Mouse (Mus musculus): ENCODE results near the gene Sytl3. TPM values are rescaled to one million over a fixed set of nuclear protein-coding genes. Genes with fewer than 3 reads are reported as not detected.

Sytl3 gene
- polyA plus RNA-seq, 1 experiment from 2014 or later: 3.9 TPM

DNA sequence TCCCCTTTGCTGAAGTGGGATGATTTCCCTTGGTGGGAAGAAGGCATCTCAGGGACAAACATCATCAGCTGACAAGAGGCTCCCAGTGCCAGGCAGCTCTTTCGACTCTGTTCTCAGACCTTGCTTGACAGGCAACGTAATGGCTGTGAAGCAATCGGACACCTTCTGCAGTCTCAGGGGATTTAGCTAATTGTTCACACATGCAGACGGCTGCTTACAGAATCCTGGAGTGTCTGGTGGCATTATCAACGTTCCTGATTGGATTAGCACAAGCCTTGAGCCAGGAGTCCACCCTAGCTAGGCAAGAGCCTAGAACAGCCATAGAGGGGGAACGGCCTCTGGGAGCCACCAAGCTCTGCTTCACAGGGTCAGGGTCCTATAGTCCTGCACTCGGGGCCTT is 93.5 kb downstream of the Sytl3 start:
- no peak for ATAC-seq
- Histone ChIP-seq H3K4me1 (ENCODE audit: control insufficient read depth, insufficient read depth, low read length) (peaks cover 29% of the 10 kb centered on the region), H3K36me3 (ENCODE audit: control insufficient read depth, insufficient read depth, low read length) (peaks cover 5% of the 10 kb centered on the region), H3K4me2 (ENCODE audit: low read depth, low read length) (no peak overlapping the region), H3K27me3 (replicated peaks; ENCODE audit: control insufficient read depth, insufficient read depth, low read length) (no peaks in the 10 kb centered on the region), H3K9ac (ENCODE audit: low read depth, low read length) (no peak overlapping the region), H3K9me3 (ENCODE audit: control insufficient read depth, low read length) (no peaks in the 10 kb centered on the region), H3K4me3 (ENCODE audit: low read length) (no peak overlapping the region), H3K27ac (ENCODE audit: low read length) (no peak overlapping the region)
- WGBS: 71% methylated on average over 7 of the region's 7 CpGs

DNA sequence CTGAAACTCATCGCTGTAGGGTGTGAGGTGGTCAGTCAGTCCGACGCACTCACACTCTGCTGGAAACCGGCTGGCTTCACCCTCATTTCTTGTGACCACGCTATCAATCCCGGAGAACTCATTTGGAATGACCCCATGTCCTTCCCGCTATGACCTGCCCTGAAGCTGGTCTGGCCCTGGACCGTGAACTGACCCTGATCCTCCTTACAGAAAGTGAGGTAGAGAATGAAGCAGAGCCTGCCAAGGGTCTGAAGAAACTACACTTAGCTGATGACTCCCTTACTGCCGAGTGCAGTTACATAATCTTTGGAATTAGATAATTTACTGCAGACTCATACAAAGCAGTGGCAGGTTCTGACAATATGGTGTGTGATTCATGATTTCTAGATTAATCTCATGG is 96.3 kb downstream of the Sytl3 start:
- Histone ChIP-seq H3K9me3 (ENCODE audit: control insufficient read depth, low read length) (no peaks in the 10 kb centered on the region), H3K4me1 (ENCODE audit: control insufficient read depth, insufficient read depth, low read length) (peaks cover 40% of the 10 kb centered on the region), H3K4me3 (ENCODE audit: low read length) (no peak overlapping the region), H3K36me3 (ENCODE audit: control insufficient read depth, insufficient read depth, low read length) (peaks cover 9% of the 10 kb centered on the region), H3K27ac (ENCODE audit: low read length) (peak overlapping the region; percentile 95), H3K9ac (ENCODE audit: low read depth, low read length) (peak overlapping the region; percentile 35; the same call in 1 of the 2 replicates), H3K4me2 (ENCODE audit: low read depth, low read length) (no peak overlapping the region), H3K27me3 (replicated peaks; ENCODE audit: control insufficient read depth, insufficient read depth, low read length) (no peaks in the 10 kb centered on the region)
- 78% methylated on average over 9 of the region's 9 CpGs for WGBS
- peak; percentile 1; the same call in 1 of the 2 replicates for ATAC-seq

DNA sequence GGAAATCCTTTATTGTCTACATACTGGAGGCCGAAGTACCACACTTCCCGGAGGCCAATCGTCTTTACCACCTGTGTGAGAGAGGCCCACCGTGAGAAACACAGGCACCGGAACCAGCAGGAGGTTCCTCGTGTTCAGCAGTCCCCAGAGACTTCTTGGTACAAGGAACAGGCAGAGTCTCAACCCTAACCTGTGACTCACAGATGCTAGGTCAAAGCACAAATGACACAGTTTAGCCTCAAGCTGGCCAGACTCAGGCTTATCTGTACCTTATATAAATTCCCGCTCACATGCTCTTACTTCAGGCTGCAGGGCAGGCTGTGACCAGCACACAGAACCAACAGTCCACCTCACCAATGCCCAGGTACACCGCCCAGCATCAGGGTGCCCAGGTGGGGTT is 97.0 kb downstream of the Sytl3 start:
- Histone ChIP-seq H3K9ac (ENCODE audit: low read depth, low read length) (no peak overlapping the region), H3K27ac (ENCODE audit: low read length) (peak overlapping the region; percentile 95), H3K4me1 (ENCODE audit: control insufficient read depth, insufficient read depth, low read length) (peaks cover 41% of the 10 kb centered on the region), H3K9me3 (ENCODE audit: control insufficient read depth, low read length) (no peaks in the 10 kb centered on the region), H3K36me3 (ENCODE audit: control insufficient read depth, insufficient read depth, low read length) (peaks cover 4% of the 10 kb centered on the region), H3K27me3 (replicated peaks; ENCODE audit: control insufficient read depth, insufficient read depth, low read length) (no peaks in the 10 kb centered on the region), H3K4me3 (ENCODE audit: low read length) (no peak overlapping the region), H3K4me2 (ENCODE audit: low read depth, low read length) (peak overlapping the region; percentile 10; the same call in 1 of the 2 replicates)
- peak; percentile 92 for ATAC-seq
- 62% methylated on average over 8 of the region's 8 CpGs for WGBS

DNA sequence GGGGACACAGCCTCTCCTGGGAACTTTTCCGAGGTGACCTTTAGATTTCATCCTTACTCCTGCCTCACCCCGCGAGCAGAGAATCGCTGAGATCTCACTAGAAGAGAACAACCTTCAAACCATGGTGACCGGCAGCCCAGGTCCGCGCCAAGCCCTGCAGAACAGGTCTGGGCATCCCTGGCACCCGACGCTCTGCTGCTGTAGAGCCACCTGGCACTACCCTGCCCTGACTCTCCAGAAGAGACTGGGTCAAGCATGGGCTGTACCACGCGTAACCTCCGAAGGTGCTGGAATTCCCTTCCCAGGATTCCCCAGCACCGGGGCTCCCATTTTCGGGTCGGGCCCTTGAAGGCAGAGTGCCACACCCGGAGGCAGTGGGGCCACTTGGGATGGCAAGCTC is 99.0 kb downstream of the Sytl3 start:
- 83% methylated on average over 16 of the region's 16 CpGs for WGBS
- H3K9ac ChIP-seq (ENCODE audit: low read depth, low read length): peak overlapping the region; percentile 56
- ATAC-seq: no peak
- no peak overlapping the region for H3K4me2 ChIP-seq (ENCODE audit: low read depth, low read length)
- peaks cover 39% of the 10 kb centered on the region for H3K4me1 ChIP-seq (ENCODE audit: control insufficient read depth, insufficient read depth, low read length)
- peaks cover 4% of the 10 kb centered on the region for H3K36me3 ChIP-seq (ENCODE audit: control insufficient read depth, insufficient read depth, low read length)
- H3K9me3 ChIP-seq (ENCODE audit: control insufficient read depth, low read length): no peaks in the 10 kb centered on the region
- H3K27ac ChIP-seq (ENCODE audit: low read length): peak overlapping the region; percentile 95
- no peaks in the 10 kb centered on the region for H3K27me3 ChIP-seq (replicated peaks; ENCODE audit: control insufficient read depth, insufficient read depth, low read length)
- H3K4me3 ChIP-seq (ENCODE audit: low read length): no peak overlapping the region

DNA sequence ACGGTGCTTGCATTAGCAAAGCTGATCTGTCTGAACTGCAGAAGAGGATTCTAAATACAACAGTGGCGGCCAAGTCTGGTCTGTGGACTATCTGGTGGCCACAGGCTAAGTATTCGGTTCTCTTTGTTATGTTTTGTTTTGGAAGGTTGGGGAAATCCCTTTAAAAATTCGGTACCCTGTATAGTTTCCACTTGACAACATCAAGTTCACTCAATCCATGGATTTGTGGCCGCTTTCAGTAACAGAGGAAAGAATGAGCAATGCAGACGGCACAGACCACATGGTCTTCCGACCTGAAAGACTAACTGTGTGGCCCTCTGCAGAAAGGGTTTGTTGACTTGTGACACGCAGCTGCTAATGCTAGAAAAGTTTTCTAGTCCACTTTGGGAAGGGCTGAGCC is 100.0 kb downstream of the Sytl3 start:
- 78% methylated on average over 8 of the region's 8 CpGs for WGBS
- Histone ChIP-seq H3K4me1 (ENCODE audit: control insufficient read depth, insufficient read depth, low read length) (peaks cover 44% of the 10 kb centered on the region), H3K27ac (ENCODE audit: low read length) (no peak overlapping the region), H3K4me2 (ENCODE audit: low read depth, low read length) (no peak overlapping the region), H3K9ac (ENCODE audit: low read depth, low read length) (0 out of 2 replicates have a peak overlapping the region, but pooled peaks have one; percentile 5), H3K4me3 (ENCODE audit: low read length) (no peak overlapping the region), H3K9me3 (ENCODE audit: control insufficient read depth, low read length) (no peaks in the 10 kb centered on the region), H3K27me3 (replicated peaks; ENCODE audit: control insufficient read depth, insufficient read depth, low read length) (no peaks in the 10 kb centered on the region), H3K36me3 (ENCODE audit: control insufficient read depth, insufficient read depth, low read length) (peaks cover 4% of the 10 kb centered on the region)
- no peak for ATAC-seq

DNA sequence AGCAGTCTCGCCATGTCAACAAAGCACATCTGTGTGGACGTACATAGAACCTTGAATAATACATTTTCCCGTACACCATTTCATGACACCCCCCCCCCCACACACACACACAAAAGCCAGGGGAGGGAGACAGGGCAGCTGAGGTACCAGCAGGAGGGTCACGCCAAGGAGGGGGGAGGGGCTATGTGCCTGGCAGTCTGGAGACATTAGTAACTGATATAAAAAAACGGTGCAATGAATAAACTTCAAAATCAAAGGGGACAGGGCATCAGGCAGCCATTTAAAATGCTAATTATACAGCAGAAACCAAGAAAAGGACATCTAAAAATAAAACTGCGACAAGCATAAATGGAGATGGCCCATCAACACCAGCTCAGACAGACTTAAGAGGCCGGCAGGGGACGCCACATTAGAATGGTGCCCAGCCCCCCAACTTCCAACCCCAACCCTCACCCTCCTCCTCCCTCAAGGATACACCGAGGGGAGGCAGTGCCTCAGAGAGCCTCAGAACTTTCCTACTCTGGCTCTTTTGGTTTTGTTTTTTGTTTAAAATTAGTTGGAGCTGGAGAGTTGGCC is 100.9 kb downstream of the Sytl3 start:
- 66% methylated on average over 9 of the region's 9 CpGs for WGBS
- Histone ChIP-seq H3K4me1 (ENCODE audit: control insufficient read depth, insufficient read depth, low read length) (peaks cover 50% of the 10 kb centered on the region), H3K4me2 (ENCODE audit: low read depth, low read length) (no peak overlapping the region), H3K4me3 (ENCODE audit: low read length) (no peak overlapping the region), H3K36me3 (ENCODE audit: control insufficient read depth, insufficient read depth, low read length) (peaks cover 4% of the 10 kb centered on the region), H3K27me3 (replicated peaks; ENCODE audit: control insufficient read depth, insufficient read depth, low read length) (no peaks in the 10 kb centered on the region), H3K9me3 (ENCODE audit: control insufficient read depth, low read length) (no peaks in the 10 kb centered on the region), H3K27ac (ENCODE audit: low read length) (no peak overlapping the region; the same call in 1 of the 2 replicates), H3K9ac (ENCODE audit: low read depth, low read length) (no peak overlapping the region)
- no peak for ATAC-seq

DNA sequence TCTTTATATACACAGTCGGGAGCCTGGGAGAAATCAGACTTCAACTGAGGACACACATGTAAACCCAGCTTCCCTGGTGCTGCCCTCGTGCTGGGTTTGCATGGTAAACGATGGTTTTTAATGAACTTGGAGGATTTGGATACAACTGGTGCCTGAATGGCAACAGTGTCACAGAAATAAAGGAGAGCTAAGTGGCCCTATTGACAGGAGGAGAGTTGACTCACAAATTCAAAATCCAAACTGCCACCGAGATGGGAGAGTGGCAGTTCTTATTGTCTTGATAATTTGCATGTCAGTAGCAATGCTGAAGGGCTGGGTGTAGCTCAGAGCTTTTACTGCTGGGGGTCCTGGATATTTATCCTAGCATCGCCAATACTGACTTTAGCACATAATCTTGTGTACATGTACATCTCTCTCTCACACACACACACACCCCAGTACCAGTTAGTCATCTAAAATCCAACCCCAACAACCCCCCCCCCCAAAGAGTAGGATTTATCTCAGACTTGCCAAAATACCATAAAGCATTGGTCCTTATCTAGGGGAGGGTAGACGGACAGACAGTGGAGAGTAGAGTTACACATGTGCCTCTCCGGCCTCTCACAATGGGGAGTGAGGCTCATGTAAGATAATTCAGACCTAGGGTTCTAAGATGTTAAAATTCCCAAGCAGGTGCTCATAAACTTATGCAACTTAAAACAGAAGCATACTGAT is 104.8 kb downstream of the Sytl3 start:
- WGBS: 45% methylated on average over 7 of the region's 7 CpGs
- H3K4me3 ChIP-seq (ENCODE audit: low read length): no peak overlapping the region
- peaks cover 49% of the 10 kb centered on the region for H3K4me1 ChIP-seq (ENCODE audit: control insufficient read depth, insufficient read depth, low read length)
- H3K9me3 ChIP-seq (ENCODE audit: control insufficient read depth, low read length): no peaks in the 10 kb centered on the region
- no peak overlapping the region for H3K27ac ChIP-seq (ENCODE audit: low read length)
- no peak overlapping the region for H3K4me2 ChIP-seq (ENCODE audit: low read depth, low read length)
- no peak overlapping the region for H3K9ac ChIP-seq (ENCODE audit: low read depth, low read length)
- no peaks in the 10 kb centered on the region for H3K36me3 ChIP-seq (ENCODE audit: control insufficient read depth, insufficient read depth, low read length)
- no peak for ATAC-seq
- no peaks in the 10 kb centered on the region for H3K27me3 ChIP-seq (replicated peaks; ENCODE audit: control insufficient read depth, insufficient read depth, low read length)

DNA sequence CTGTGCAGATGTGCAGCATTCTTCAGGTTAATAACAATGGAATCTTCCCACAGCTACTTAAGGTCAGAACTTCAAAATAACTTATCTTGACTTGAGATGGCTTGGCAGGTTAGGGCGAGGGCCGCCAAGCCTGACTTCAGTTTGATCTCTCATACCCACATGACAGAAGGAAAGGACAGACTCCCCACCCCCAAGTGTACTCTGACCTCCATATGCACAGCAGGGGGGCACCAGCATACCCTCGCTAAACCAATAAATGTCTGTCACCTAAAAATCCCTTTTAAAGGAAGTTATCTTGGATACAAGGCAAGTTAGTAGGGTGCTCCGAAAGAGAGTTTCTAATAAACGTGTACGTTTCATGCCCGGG is 105.3 kb downstream of the Sytl3 start:
- no peak for ATAC-seq
- no peaks in the 10 kb centered on the region for H3K27me3 ChIP-seq (replicated peaks; ENCODE audit: control insufficient read depth, insufficient read depth, low read length)
- H3K27ac ChIP-seq (ENCODE audit: low read length): no peak overlapping the region; the same call in 1 of the 2 replicates
- H3K9ac ChIP-seq (ENCODE audit: low read depth, low read length): no peak overlapping the region
- no peak overlapping the region for H3K4me3 ChIP-seq (ENCODE audit: low read length)
- H3K36me3 ChIP-seq (ENCODE audit: control insufficient read depth, insufficient read depth, low read length): no peaks in the 10 kb centered on the region
- no peak overlapping the region for H3K4me2 ChIP-seq (ENCODE audit: low read depth, low read length)
- H3K9me3 ChIP-seq (ENCODE audit: control insufficient read depth, low read length): no peaks in the 10 kb centered on the region
- 57% methylated on average over 7 of the region's 7 CpGs for whole genome bisulfite sequencing
- peaks cover 52% of the 10 kb centered on the region for H3K4me1 ChIP-seq (ENCODE audit: control insufficient read depth, insufficient read depth, low read length)

DNA sequence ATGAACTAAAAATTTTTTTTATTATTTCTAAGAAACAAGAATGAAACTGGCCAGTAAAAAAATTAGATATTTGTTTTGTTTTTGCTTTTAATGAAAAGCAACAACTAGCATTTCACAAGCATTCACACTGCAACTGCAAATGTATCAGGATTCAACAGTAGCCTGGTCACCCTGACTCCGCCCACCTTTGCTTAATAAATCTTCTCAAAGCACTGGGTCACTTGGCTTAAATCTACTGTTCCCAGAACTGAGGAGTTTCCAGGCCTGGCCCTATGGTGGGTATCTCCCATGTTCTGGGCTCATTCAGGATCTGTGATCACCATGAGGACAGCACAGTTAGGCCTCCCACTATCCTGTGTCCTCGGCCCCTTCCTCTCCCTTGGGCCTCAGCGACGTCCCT is 105.8 kb downstream of the Sytl3 start:
- 88% methylated on average over 4 of the region's 4 CpGs for WGBS

More for the DNA sequence above, 105.8 kb downstream of the Sytl3 start:
- Histone ChIP-seq H3K9ac (ENCODE audit: low read depth, low read length) (no peak overlapping the region), H3K9me3 (ENCODE audit: control insufficient read depth, low read length) (no peaks in the 10 kb centered on the region), H3K4me2 (ENCODE audit: low read depth, low read length) (no peak overlapping the region), H3K4me3 (ENCODE audit: low read length) (no peak overlapping the region), H3K27me3 (replicated peaks; ENCODE audit: control insufficient read depth, insufficient read depth, low read length) (no peaks in the 10 kb centered on the region), H3K4me1 (ENCODE audit: control insufficient read depth, insufficient read depth, low read length) (peaks cover 53% of the 10 kb centered on the region), H3K36me3 (ENCODE audit: control insufficient read depth, insufficient read depth, low read length) (no peaks in the 10 kb centered on the region), H3K27ac (ENCODE audit: low read length) (0 out of 2 replicates have a peak overlapping the region, but pooled peaks have one; percentile 79)
- ATAC-seq: no peak

Data from intestine, embryonic 16.5 days (tissue).